Mouse (Mus musculus) Muller cell, postnatal 12 days (primary cell): Measurements from ENCODE around the gene Map4k5.

Experiments used
- DNase-seq: peaks from one replicate; pipeline ENCODE4 v3.0.0-alpha.2; 2015; ENCODE audit errors: inconsistent ontology term

The Map4k5 gene

DNA sequence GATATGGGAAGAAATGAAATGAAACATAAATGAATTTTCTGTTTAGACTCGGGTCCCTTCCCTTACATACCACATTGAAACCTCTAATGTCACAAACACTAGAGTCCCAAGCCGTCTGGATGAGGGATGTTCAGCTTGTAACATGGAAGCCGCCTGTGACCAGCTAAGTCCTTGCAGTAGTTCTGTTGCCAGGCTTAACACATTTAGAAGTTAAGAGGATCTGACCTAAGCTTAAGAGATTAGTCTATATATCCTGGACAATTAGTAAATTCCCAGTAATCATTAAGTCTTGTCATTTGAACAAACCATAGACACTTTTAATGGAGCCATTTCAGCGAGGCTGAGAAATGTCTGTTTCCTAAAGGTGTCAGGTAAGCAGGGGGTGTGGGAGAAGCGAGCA, 137.0 kb downstream of the Map4k5 start:
- DNase-seq, result no peak

DNA sequence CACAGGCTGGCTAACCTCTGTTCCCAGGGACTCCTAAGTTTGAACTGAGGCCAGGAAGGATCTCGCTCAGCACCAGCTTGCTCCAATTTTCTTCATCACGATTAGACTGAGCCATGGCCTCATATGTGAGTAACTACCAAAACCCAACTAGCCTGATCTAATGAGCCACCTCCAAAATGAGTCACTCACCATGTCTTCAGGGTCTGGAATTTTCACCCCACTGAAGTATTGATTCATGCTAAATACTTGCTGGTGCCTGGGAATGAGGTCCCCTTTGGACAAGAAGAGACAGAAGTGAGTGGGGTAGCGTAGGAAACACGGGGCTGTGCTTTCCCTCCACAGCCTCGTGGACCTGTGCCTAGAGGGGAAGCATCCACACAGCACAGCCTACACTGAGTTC, 139.1 kb downstream of the Map4k5 start:
- DNase-seq, result peak; percentile 70
